Mouse (Mus musculus) heart, embryonic 14.5 days (tissue): ENCODE measurements at regions not wholly inside any gene's neighbourhood (a gene's known extent, or its start where the extent isn't known, plus 50 kb on each side); places are given as distances from the start of the nearest gene placed in this dataset.
"Not testable (repeated sequence)": the region's sequence is repeated elsewhere in the genome, so short reads cannot be mapped to it uniquely, and the experiment has no call there.

Source experiments
- ATAC-seq: fragments of 200-750 bp; cut with Nextera tagmentation; 2 replicates; pipeline ENCODE4 v1.8.0; 2017; ENCODE audit warnings: low read depth, moderate TSS enrichment; ENCODE audit not compliant: insufficient number of reproducible peaks, insufficient read depth, low FRiP score
- H3K27ac ChIP-seq, 2 experiments: fragments of 200-500 bp in 1 of 2; fragments of 300-500 bp in 1 of 2; sonication (generic) in 1 of 2; replicated peaks in 1 of 2; 2 replicates each; pipeline ENCODE4 v1.5.1; 2012 to 2014; ENCODE audit warnings: low read depth in 2 of 2, low read length in 2 of 2, control low read depth in 1 of 2, mild to moderate bottlenecking in 1 of 2, mixed read lengths in 1 of 2; ENCODE audit not compliant: control insufficient read depth in 1 of 2, insufficient read depth in 1 of 2
- H3K27me3 ChIP-seq: fragments of 300-500 bp; sonication (generic); 2 replicates; pipeline ENCODE4 v1.6.1; 2014; ENCODE audit warnings: mild to moderate bottlenecking, low read length, control low read depth; ENCODE audit not compliant: control insufficient read depth, insufficient read depth
- H3K36me3 ChIP-seq: fragments of 300-500 bp; sonication (generic); 2 replicates; pipeline ENCODE4 v1.6.1; 2014; ENCODE audit warnings: mild to moderate bottlenecking, control low read depth, low read length, mixed read lengths; ENCODE audit not compliant: control insufficient read depth, insufficient read depth
- H3K4me1 ChIP-seq, 2 experiments: fragments of 200-500 bp in 1 of 2; fragments of 300-500 bp in 1 of 2; sonication (generic) in 1 of 2; 2 replicates each; pipeline ENCODE4 v1.6.1; 2012 to 2014; ENCODE audit warnings: low read length in 2 of 2, control low read depth in 1 of 2, mixed read lengths in 1 of 2; ENCODE audit not compliant: control insufficient read depth in 2 of 2, insufficient read depth in 2 of 2
- H3K4me2 ChIP-seq: fragments of 300-500 bp; sonication (generic); 2 replicates; pipeline ENCODE4 v1.6.1; 2014; ENCODE audit warnings: mild to moderate bottlenecking, low read length
- H3K4me3 ChIP-seq, 2 experiments: fragments of 200-500 bp in 1 of 2; fragments of 300-500 bp in 1 of 2; sonication (generic) in 1 of 2; 2 replicates each; pipeline ENCODE4 v1.5.1; 2012 to 2014; ENCODE audit warnings: low read length in 2 of 2, mild to moderate bottlenecking in 2 of 2, control low read depth in 1 of 2, low read depth in 1 of 2, moderate library complexity in 1 of 2; ENCODE audit not compliant: control insufficient read depth in 1 of 2, insufficient read depth in 1 of 2
- H3K9ac ChIP-seq: fragments of 300-500 bp; sonication (generic); 2 replicates; pipeline ENCODE4 v1.6.1; 2014; ENCODE audit warnings: mild to moderate bottlenecking, low read length
- H3K9me3 ChIP-seq: fragments of 300-500 bp; sonication (generic); 2 replicates; pipeline ENCODE4 v1.6.1; 2016; ENCODE audit warnings: low read length, control low read depth; ENCODE audit not compliant: control insufficient read depth
- WGBS: fragments of 180-500 bp; shearing (Covaris S2); extraction: QIAGEN DNeasy Blood & Tissue Kit; methylation state at CpG from one replicate; pipeline ENCODE4 v1.1.7; 2014; 5-methylcytosine and 5-hydroxymethylcytosine counted together

DNA sequence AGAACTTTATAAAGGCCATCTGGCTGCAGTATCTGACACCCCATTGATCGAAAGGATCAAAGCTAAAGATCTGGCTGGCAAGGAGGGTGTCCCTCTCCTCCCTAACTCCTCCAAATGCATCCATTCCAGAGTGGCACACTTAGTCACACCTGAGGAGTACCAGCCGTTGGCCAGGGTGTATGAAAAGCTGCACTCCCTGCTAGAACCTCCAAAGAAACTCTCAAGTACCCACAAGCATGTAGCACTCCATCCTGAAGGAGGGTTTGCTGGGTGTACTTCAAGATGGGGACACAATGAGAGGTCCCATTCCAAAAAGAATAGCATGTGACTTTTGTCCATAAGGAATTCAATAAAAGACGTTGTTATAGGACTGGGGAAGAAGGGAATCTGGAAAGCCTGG, 100.4 kb downstream of the Ero1lb start:
- 78% methylated on average over 3 of the region's 3 CpGs for WGBS
- H3K9me3 ChIP-seq, H3K4me1 ChIP-seq, H3K9ac ChIP-seq, H3K4me2 ChIP-seq, H3K36me3 ChIP-seq, H3K27me3 ChIP-seq, H3K27ac ChIP-seq, H3K4me3 ChIP-seq, ATAC-seq: not testable (repeated sequence)
